Mouse (Mus musculus) CH12.LX (cell line): Measurements from ENCODE around the gene Cxadr.

ENCODE experiments used
- MXI1 ChIP-seq: IDR thresholded peaks from 2 replicates; pipeline ENCODE4 v1.6.1; 2011; ENCODE audit warnings: mild to moderate bottlenecking, low read depth, low read length, improper control_type of control experiment
- RCOR1 ChIP-seq: conservative IDR thresholded peaks from 2 replicates; pipeline ENCODE4 v1.6.1; 2012; ENCODE audit warnings: low read depth, mild to moderate bottlenecking, inconsistent platforms, low read length, improper control_type of control experiment

GRCm38 (mm10) chr16:78337226-78337625 lies 35.9 kb downstream of the Cxadr start:
- TF ChIP-seq MXI1 (no peak), RCOR1 (no peak)
